Mouse (Mus musculus) right cerebral cortex, postnatal 4 days (tissue): ENCODE results near the gene Fam49a.

ENCODE experiments used
- DNase-seq: peaks from one replicate; pipeline ENCODE4 v3.0.0-alpha.2; 2022

Fam49a gene

GRCm38 (mm10) chr12:12274115-12274514 is 12.2 kb downstream of the Fam49a start:
- DNase-seq, result no peak

DNA sequence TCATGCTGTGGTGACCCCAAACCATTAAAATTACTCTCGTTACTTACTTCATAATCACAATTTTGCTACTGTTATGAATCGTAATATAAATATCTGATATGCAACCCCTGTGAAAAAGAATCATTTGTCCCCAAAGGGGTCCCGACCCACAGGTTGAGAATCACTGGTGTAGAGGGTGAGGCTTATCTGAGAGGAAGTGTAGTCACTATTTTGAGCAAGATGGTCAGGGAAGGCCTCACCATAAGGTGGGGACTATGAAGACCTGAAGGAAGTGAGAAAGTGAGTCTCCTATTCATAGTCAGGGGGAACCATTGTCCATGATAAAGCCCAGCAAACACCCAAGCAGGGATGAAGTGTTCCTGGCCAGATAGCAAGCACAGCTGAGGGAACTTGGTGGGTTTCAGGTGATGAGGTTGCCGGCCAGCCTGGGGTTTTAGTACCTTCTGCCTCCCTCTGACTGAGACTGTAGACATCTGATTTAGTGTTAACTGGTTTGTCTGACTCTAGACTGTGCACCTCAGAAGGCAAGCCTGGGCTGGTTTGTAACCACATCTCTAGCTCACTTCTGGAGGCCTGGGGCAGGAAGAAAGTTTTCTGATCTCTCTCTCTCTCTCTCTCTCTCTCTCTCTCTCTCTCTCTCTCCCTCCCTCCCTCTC is 13.3 kb downstream of the Fam49a start:
- no peak for DNase-seq

- no peak for DNase-seq
Observed at GRCm38 (mm10) chr12:12277741-12278463, 16.0 kb downstream of the Fam49a start.

DNA sequence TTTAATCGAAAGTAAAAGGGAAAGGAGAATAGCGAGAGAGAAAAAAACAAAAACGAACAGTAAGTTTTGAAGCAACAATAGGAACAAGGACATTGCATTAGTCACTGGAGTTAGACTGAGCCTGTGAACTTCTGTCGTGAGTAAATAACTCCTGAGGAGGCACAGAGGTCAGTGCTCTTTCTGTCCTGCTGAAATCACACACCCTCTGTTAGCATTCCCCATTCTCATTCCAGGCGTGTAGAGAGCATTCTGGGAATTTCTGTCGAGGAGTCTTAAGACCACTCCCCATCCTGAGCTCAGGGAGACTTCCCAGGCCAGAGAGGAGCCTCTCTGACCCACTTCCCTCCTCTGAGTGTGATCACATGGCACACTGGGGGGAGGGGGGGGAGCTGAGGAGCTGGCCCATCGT is 16.5 kb downstream of the Fam49a start:
- no peak for DNase-seq

GRCm38 (mm10) chr12:12283702-12284288 is 21.9 kb downstream of the Fam49a start:
- no peak for DNase-seq

DNA sequence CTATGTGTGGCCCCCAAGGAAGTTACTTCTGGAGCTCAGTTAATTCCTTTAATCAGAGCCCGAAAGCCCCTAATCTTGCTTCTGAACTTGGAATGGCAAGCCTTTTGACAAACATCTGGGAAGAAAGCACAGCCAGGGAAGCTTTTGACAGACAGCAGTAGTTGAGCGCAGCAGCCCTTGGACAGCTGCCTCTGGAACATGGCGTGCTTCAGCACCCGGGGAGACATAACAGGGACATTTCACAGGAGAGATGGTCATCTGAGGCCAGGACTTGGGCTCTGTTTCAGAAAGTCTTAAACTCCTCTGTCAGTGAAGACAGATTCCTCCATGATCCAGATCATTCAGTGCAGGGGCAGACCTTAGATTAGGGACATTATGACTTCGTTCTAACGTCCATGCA is 22.6 kb downstream of the Fam49a start:
- DNase-seq, result no peak

- peak; percentile 55 for DNase-seq
Observed at GRCm38 (mm10) chr12:12287131-12287786, 25.3 kb downstream of the Fam49a start.

GRCm38 (mm10) chr12:12287787-12288132 is 25.8 kb downstream of the Fam49a start:
- no peak for DNase-seq

- DNase-seq, result no peak
Observed at GRCm38 (mm10) chr12:12288586-12288985, 26.6 kb downstream of the Fam49a start.

DNA sequence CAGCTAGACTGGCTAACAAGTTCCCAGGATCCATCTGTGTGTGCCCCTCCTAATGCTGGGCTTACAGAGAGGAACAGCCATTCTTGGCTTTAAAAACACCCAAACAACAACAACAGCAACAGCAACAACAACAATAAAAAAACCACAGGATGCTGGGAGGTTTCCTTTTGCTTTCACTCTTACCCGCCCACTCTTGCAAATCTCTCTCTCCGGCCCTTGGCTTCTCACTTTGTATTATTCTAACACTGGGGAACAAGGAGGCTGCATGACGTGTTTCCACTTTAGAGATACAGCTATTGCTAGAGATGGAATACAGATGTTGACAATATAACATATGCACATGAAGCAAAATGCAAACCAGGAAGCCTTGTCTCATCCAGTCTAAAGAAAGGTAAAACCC is 27.7 kb downstream of the Fam49a start:
- DNase-seq, result no peak

DNA sequence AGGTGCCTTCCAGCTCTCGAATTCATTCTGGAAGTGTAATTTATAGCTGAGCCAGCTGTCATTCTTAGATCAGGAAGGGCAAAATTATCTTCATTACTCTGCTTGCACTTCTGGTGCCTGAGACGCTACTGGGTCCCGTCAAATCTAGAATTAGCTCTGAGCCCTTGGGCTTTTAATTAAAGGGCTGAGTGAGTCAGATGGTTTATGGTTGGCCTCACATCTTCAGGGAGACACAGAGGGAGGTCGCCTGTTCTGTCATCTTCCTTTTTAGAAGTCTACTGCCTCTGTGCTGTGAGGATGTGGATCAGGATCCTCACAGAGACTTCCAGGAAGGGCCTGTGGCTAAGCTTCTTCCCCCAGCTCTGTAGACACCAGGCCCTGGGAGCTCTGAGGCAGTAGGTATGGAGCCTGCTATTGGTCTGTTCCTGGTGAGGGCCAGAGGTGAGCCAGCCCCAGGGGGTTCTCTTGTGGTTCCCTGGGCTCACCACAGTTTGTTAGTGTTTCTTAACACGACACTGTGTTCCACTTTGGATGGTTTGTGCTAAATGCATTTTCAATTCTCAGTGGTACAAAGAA is 30.2 kb downstream of the Fam49a start:
- no peak for DNase-seq

GRCm38 (mm10) chr12:12294380-12295171 is 32.6 kb downstream of the Fam49a start:
- no peak for DNase-seq

DNA sequence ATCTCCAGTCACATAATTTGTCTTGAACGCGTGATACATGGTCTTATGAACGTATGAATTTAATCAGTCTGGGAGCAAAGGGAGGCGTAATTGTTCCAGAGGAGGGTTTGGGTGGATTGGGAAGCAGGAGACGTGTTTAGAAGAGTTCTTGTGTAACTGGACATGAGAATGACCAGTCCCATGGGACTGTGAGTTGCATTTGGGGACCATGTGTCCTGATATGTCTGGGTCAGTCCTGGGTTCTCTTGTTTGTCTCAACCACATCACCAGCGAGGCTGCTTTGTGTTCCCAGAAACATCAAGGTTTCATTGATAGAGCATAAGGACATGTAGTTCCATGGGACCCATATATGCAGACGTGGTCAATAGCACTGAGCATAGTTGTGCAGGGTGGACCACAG is 36.5 kb downstream of the Fam49a start:
- DNase-seq, result no peak

GRCm38 (mm10) chr12:12299303-12299702 is 37.4 kb downstream of the Fam49a start:
- DNase-seq, result no peak

DNA sequence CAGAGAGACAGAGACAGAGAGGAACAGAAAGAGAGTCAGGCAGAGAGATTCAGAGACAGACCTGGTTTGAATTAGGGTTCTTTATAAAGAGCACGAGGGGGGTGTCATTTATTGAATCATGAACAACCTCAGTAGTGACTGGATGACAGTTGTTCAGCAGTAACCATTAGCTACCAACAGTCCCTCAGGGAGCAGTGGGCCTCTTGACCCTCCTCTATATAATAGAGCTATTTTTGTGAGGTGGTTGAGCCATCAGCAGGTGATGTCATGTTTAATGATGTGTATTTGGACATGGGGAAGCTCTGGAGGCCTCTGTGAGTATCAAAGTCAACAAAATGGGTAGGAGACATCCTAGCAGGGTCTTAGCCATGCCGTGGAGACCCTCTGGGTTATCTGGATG is 39.2 kb downstream of the Fam49a start:
- no peak for DNase-seq

GRCm38 (mm10) chr12:12301815-12302214 is 39.9 kb downstream of the Fam49a start:
- DNase-seq, result no peak

DNA sequence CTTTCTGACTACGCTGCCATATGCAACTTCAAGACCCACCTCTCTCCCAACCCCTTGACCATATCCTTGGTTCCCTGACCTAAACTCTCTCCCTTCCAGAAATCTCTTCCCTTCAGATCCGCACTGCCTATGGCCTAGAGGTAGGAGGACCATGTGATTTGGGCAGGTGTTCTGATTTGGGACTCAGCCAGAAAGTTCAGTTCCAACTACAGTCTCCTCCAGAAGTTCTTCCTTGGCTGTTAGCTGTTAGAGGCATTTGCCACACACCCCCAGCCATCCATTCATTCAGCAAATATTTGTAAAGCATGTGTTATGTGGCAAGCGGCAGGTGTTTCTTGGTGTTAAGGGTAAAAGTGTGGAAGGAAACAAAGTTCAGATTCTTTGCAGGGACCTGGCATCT is 44.3 kb downstream of the Fam49a start:
- no peak for DNase-seq

- no peak for DNase-seq
Observed at GRCm38 (mm10) chr12:12306814-12307213, 44.9 kb downstream of the Fam49a start.

GRCm38 (mm10) chr12:12307245-12307644 is 45.3 kb downstream of the Fam49a start:
- no peak for DNase-seq

DNA sequence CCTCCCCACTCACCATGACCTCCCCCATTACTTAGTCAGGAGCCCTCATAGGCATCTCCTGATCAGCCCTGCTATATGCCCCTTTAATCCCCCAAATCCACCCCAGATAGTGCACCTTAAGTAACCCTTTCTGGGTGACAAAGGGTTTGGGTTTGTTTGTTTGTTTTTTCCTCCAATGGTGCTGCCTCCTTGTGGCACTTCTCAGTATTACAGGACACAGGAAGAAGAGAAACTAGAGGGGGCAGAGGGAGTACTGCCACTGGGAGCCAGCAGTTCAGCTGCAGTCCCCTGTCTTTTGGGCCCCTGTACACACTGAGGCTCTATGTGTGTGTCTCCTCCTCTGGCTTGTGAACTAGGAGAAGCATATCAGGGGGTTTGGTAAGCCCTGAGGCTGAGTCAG is 51.5 kb downstream of the Fam49a start:
- DNase-seq, result no peak

DNA sequence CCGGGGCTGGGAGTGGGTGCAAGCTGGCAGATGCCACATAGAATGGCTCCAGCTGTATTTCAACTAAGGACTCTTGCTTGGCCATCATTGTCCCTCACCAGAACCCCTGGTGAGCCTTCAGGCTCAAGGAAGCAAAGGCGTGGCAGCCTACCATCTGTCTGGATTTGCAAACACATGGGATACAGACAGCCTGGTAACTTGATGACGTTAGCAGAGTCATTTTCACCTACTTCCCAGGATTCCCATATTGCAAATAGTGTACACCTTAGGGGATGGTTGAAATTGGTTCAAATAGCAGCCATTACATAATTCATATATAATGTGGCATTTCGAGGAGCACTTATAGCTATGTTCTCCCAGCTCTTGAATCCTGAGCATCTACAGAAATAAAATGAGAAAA is 52.0 kb downstream of the Fam49a start:
- DNase-seq, result no peak

DNA sequence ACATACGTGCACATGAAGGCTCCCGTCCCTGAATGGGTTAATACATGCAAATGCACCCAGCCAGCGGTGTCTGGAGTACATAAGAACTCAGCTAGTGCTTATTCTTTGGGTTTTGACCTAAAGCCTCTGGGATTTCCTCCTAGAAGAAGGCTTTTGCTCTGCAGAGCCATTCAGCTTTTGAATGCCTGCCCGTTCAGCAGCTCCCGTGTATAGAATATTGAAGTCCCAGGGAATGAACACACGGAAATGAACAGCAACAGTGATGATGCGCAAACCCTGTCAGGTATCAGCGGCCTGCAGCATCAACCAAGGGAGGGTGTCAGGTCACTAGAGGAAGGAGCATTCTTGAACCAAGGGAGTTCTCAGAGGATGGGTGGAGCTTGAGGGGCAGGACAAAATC is 52.4 kb downstream of the Fam49a start:
- no peak for DNase-seq

- DNase-seq, result no peak
Observed at GRCm38 (mm10) chr12:12315011-12315410, 53.1 kb downstream of the Fam49a start.
